In the genomic region with DNA sequence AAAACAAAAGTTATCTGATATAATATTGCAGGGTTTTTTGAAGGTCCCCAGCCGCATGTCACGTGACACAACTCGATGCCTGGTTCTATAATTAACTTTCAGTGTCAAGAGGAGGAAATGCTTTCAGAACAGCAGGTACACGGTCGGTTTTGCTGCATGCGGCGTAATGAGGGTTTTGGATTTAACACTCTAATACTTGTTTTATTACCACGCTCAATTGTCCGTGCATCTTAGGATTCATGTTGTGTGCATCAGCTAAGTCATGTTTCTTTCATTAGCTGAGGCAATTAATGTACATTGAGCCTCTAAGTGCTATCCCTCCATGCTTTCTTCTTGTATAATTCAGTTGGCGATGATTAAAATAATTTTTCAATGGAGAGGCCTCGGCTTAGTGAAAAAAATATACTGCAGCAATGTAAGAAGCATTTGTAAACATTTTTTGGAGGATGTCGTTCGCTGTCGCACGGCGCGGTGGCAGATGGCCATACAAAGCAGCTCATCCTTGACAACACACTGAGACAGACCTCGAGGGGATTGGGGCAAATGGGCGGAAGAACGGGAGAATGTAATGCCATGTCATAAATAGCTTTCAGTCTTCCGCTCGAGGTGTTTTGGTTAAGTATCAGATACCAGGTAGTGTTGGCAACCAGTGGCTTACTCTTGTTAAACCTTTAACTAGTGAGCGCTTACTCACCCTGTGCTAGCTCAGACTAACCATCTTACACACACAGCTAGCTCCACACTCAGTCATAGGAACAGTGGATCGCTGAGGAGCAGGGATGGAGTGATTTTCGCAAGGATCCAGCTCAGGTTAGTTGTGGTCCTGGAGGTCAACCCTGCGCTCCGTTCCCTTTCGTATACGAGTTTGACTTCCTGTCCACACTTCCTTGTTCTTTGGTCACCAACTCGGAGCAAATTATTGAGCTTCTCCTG, we compare ENCODE assay signal across 9 mouse cellular contexts.
A peak's percentile ranks its signal among the peaks of the same experiment; 100 is the strongest.
DNase-seq lines count a peak whose midpoint lies in the region; ATAC-seq and TF ChIP-seq lines count a peak whose summit lies in the region.
"Had no signal": no experiment of that assay in that cellular context is flagged by ENCODE, and none has a peak within 500 bp of the region (broad histone marks: within the 10 kb centered on the region; RNA-seq: fewer than 3 reads in every experiment).

No protein-coding gene starts in this region.

- WGBS in intestine, embryonic 15.5 days, result 72% methylated on average over 30 of the region's 30 CpGs
- 70% methylated on average over 30 of the region's 30 CpGs for WGBS in intestine, embryonic 16.5 days
- WGBS in forebrain, postnatal 0 days, result 65% methylated on average over 30 of the region's 30 CpGs
- WGBS in midbrain, postnatal 0 days, result 55% methylated on average over 30 of the region's 30 CpGs
- 66% methylated on average over 30 of the region's 30 CpGs for WGBS in thymus, adult 2 months

- no peak for TF ChIP-seq POLR2A in thymus, adult 2 months (IDR thresholded peaks at IDR 0.05; ENCODE audit: control insufficient read depth, extremely low read depth, insufficient read depth, low read length, poor library complexity)

- H3K27me3 ChIP-seq in intestine, embryonic 15.5 days (replicated peaks), result no peaks in the 10 kb centered on the region
- H3K27me3 ChIP-seq in intestine, embryonic 16.5 days (replicated peaks; ENCODE audit: control insufficient read depth, insufficient read depth, low read length), result no peaks in the 10 kb centered on the region
- no peaks in the 10 kb centered on the region for H3K27me3 ChIP-seq in forebrain, postnatal 0 days (ENCODE audit: insufficient read depth, low read length)
- no peaks in the 10 kb centered on the region for H3K27me3 ChIP-seq in midbrain, postnatal 0 days (ENCODE audit: insufficient read depth, low read length)
- no peaks in the 10 kb centered on the region for H3K27me3 ChIP-seq in thymus, adult 2 months (ENCODE audit: control insufficient read depth, insufficient read depth, low read length)
- H3K27me3 ChIP-seq: embryonic facial prominence, embryonic 12.5 days had no signal

- H3K9ac ChIP-seq in intestine, embryonic 15.5 days, result no peak overlapping the region
- no peak overlapping the region for H3K9ac ChIP-seq in intestine, embryonic 16.5 days (ENCODE audit: low read depth, low read length)
- H3K9ac ChIP-seq in forebrain, postnatal 0 days, result no peak overlapping the region
- H3K9ac ChIP-seq in midbrain, postnatal 0 days (replicated peaks; ENCODE audit: low read length, poor library complexity, severe bottlenecking), result no peak overlapping the region
- H3K9ac ChIP-seq: embryonic facial prominence, embryonic 12.5 days had no signal

- H3K27ac ChIP-seq in intestine, embryonic 15.5 days, result no peak overlapping the region; the same call in 1 of the 2 replicates
- H3K27ac ChIP-seq in intestine, embryonic 16.5 days (ENCODE audit: low read length), result no peak overlapping the region
- H3K27ac ChIP-seq in forebrain, postnatal 0 days (ENCODE audit: low read depth, low read length), result no peak overlapping the region
- 0 out of 2 replicates have a peak overlapping the region, but pooled peaks have one; percentile 2 for H3K27ac ChIP-seq in midbrain, postnatal 0 days (ENCODE audit: low read depth, low read length)
- H3K27ac ChIP-seq in thymus, adult 2 months (ENCODE audit: control insufficient read depth, insufficient read depth, low read length), result no peak overlapping the region
- H3K27ac ChIP-seq: embryonic facial prominence, embryonic 12.5 days had no signal

- H3K9me3 ChIP-seq in intestine, embryonic 15.5 days, result no peaks in the 10 kb centered on the region
- no peaks in the 10 kb centered on the region; the same call in 1 of the 2 replicates for H3K9me3 ChIP-seq in intestine, embryonic 16.5 days (ENCODE audit: control insufficient read depth, low read length)
- no peaks in the 10 kb centered on the region for H3K9me3 ChIP-seq in forebrain, postnatal 0 days (ENCODE audit: low read length)
- no peaks in the 10 kb centered on the region for H3K9me3 ChIP-seq in midbrain, postnatal 0 days (ENCODE audit: low read length)
- H3K9me3 ChIP-seq: embryonic facial prominence, embryonic 12.5 days had no signal

- DNase-seq in cerebellum, postnatal 14 days, result peak; percentile 62 to 63
- DNase-seq in cerebellum, adult 9-11 months, result no peak
- peak; percentile 23 for DNase-seq in forebrain, postnatal 0 days
- peak; percentile 67 for DNase-seq in midbrain, postnatal 0 days (ENCODE audit: low spot score)
- no peak for DNase-seq in thymus, adult 2 months

- no peaks in the 10 kb centered on the region for H3K4me1 ChIP-seq in intestine, embryonic 15.5 days (replicated peaks)
- no peaks in the 10 kb centered on the region for H3K4me1 ChIP-seq in intestine, embryonic 16.5 days (ENCODE audit: control insufficient read depth, insufficient read depth, low read length)
- no peaks in the 10 kb centered on the region for H3K4me1 ChIP-seq in forebrain, postnatal 0 days (ENCODE audit: insufficient read depth)
- no peaks in the 10 kb centered on the region for H3K4me1 ChIP-seq in midbrain, postnatal 0 days (ENCODE audit: insufficient read depth, low read length)
- H3K4me1 ChIP-seq in thymus, adult 2 months (replicated peaks; ENCODE audit: control insufficient read depth, insufficient read depth, low read length), result no peaks in the 10 kb centered on the region
- H3K4me1 ChIP-seq: embryonic facial prominence, embryonic 12.5 days had no signal

- no peak for ATAC-seq in intestine, embryonic 15.5 days
- ATAC-seq in intestine, embryonic 16.5 days, result no peak
- peak; percentile 10; the same call in 1 of the 2 replicates for ATAC-seq in forebrain, postnatal 0 days
- no peak for ATAC-seq in midbrain, postnatal 0 days (ENCODE audit: low FRiP score)
- ATAC-seq in megakaryocyte progenitor cell, adult 5-6 weeks (replicated peaks; ENCODE audit: poor library complexity), result no peak

- peak overlapping the region; percentile 9; the same call in 1 of the 2 replicates for H3K4me2 ChIP-seq in intestine, embryonic 15.5 days (replicated peaks)
- H3K4me2 ChIP-seq in intestine, embryonic 16.5 days (ENCODE audit: low read depth, low read length), result no peak overlapping the region
- H3K4me2 ChIP-seq in forebrain, postnatal 0 days (ENCODE audit: low read depth), result peak overlapping the region; percentile 6
- H3K4me2 ChIP-seq in midbrain, postnatal 0 days (ENCODE audit: low read depth, low read length, poor library complexity, severe bottlenecking), result peak overlapping the region; percentile 22
- H3K4me2 ChIP-seq: embryonic facial prominence, embryonic 12.5 days had no signal

- TF ChIP-seq CTCF in forebrain, postnatal 0 days (IDR thresholded peaks at IDR 0.05; ENCODE audit: low read depth), result no peak
- TF ChIP-seq CTCF in midbrain, postnatal 0 days (IDR thresholded peaks at IDR 0.05), result no peak
- no peak for TF ChIP-seq CTCF in thymus, adult 2 months (IDR thresholded peaks at IDR 0.05; ENCODE audit: borderline replicate concordance, control insufficient read depth, extremely low read depth, insufficient read depth, low read length, poor library complexity)

- no peak overlapping the region for H3K4me3 ChIP-seq in intestine, embryonic 15.5 days (replicated peaks)
- no peak overlapping the region for H3K4me3 ChIP-seq in intestine, embryonic 16.5 days (ENCODE audit: low read length)
- H3K4me3 ChIP-seq in forebrain, postnatal 0 days (ENCODE audit: low read depth, low read length), result no peak overlapping the region
- peak overlapping the region; percentile 10; the same call in 1 of the 2 replicates for H3K4me3 ChIP-seq in midbrain, postnatal 0 days (ENCODE audit: low read depth, low read length)
- H3K4me3 ChIP-seq in thymus, adult 2 months (ENCODE audit: control insufficient read depth, insufficient read depth, low read length), result no peak overlapping the region
- H3K4me3 ChIP-seq: embryonic facial prominence, embryonic 12.5 days had no signal

- no peaks in the 10 kb centered on the region for H3K36me3 ChIP-seq in intestine, embryonic 15.5 days
- H3K36me3 ChIP-seq in intestine, embryonic 16.5 days (ENCODE audit: control insufficient read depth, insufficient read depth, low read length), result no peaks in the 10 kb centered on the region
- no peaks in the 10 kb centered on the region for H3K36me3 ChIP-seq in forebrain, postnatal 0 days (ENCODE audit: insufficient read depth)
- H3K36me3 ChIP-seq in midbrain, postnatal 0 days (ENCODE audit: insufficient read depth, low read length), result no peaks in the 10 kb centered on the region
- no peaks in the 10 kb centered on the region for H3K36me3 ChIP-seq in thymus, adult 2 months (ENCODE audit: control insufficient read depth, insufficient read depth, low read length)
- H3K36me3 ChIP-seq: embryonic facial prominence, embryonic 12.5 days had no signal

Comparison
In these comparisons a context has a peak if more than half of its experiments do, and no peak if none do; other contexts are left out.
1. DNase-seq: peak in cerebellum, postnatal 14 days (2 of 2), forebrain, postnatal 0 days (single experiment) and midbrain, postnatal 0 days (single experiment); none in cerebellum, adult 9-11 months (single experiment) and thymus, adult 2 months (single experiment).